Mouse (Mus musculus): ENCODE measurements around the gene Polr3e. TPM values are rescaled to one million over a fixed set of nuclear protein-coding genes. Genes with fewer than 3 reads are reported as not detected.
"Not testable (repeated sequence)": the region's sequence is repeated elsewhere in the genome, so short reads cannot be mapped to it uniquely, and the experiment has no call there.

Gene Polr3e
- polyA plus RNA-seq, 1 experiment from 2014 or later = 36.9 TPM

DNA sequence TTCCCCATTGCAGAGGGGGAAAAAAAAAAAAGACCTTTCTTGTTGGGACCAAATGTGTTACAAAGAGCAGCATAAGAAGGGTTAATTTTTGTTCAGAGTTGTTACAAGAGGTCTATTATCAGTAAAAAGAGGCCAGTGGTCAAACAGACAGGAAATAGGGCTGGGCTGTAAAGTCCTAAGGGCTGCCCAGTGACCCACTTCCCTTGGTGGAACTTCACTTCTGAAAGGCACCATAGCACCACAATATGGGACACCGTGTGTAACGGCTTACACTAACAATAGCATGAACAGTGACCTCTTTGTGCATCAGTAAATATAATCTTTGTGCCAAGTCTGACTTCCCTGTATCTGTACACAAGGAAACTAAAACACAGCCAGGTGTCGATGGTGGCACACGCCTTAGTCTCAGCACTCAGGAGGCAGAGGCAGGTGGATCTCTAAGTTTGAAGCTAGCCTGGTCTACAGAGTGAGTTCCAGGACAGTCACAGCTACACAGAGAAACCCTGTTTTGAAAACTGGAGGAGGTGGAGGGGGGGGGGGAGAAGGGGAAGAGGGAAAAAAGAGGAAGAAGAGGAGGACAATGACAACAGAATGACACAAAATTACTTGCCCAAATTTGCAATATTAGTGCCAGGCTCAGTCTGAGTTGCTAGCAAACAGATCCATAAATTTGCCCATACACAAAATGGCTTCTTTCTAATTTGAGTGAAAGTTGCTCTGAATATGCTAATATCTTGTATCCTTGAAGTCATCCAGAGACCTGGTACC lies 33.8 kb upstream of the Polr3e start:
- Histone ChIP-seq H3K4me3 (no peak overlapping the region), H3K9me3 (no peaks in the 10 kb centered on the region), H3K36me3 (peaks cover 40% of the 10 kb centered on the region), H3K4me1 (peaks cover 14% of the 10 kb centered on the region), H3K27ac (no peak overlapping the region), H3K27me3 (ENCODE audit: insufficient read depth, poor library complexity, severe bottlenecking) (no peaks in the 10 kb centered on the region)
- DNase-seq (ENCODE audit: low spot score) = no peak
- 79% methylated on average over 4 of the region's 4 CpGs for WGBS

DNA sequence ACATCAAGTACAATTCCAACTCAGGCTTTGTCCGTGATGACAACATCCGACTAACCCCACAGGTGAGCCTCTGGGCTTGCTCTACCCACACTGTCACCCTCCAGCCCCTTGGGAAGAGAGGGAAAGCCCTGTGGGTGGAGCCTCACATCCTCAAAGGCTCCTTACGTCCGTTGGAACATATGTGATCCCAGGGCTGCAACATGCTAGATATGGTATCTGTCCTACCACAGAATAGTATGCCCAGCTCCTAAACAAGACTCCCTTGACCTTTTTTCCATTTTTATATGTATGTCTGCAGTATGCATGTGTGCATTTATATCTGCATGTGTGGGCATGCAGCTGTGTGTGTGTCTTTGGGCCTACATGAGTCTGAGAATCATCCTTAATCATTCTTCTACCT lies 32.8 kb upstream of the Polr3e start:
- DNase-seq (ENCODE audit: low spot score) = no peak
- 86% methylated on average over 4 of the region's 4 CpGs for WGBS
- Histone ChIP-seq H3K4me1 (peaks cover 11% of the 10 kb centered on the region), H3K27ac (no peak overlapping the region), H3K36me3 (peaks cover 46% of the 10 kb centered on the region), H3K4me3 (no peak overlapping the region), H3K9me3 (no peaks in the 10 kb centered on the region), H3K27me3 (ENCODE audit: insufficient read depth, poor library complexity, severe bottlenecking) (no peaks in the 10 kb centered on the region)

DNA sequence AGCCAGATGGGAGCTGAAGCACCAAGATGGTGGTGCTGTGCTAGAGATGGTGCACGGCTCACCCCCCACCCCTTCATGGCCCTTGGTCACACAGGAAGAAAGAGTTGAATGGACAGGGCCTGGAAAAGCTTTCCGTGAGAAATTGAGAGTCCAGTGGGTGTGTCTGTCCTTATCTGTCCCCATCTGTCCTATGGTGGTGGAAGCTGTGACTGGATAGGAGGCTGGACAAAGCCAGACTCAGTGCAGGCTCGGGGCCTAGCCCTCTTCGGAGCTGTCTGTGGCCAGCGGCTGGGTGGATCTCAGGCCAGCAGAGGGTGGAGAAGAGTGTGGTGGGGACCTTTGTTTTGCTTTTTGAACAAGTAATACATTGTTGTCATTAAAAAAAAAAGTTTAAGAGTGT lies 24.4 kb upstream of the Polr3e start:
- DNase-seq (ENCODE audit: low spot score) = no peak
- WGBS = 76% methylated on average over 5 of the region's 5 CpGs
- Histone ChIP-seq H3K9me3 (no peaks in the 10 kb centered on the region), H3K4me3 (no peak overlapping the region), H3K4me1 (peaks cover 3% of the 10 kb centered on the region; the same call in 1 of the 2 replicates), H3K36me3 (peaks cover 16% of the 10 kb centered on the region), H3K27me3 (ENCODE audit: insufficient read depth, poor library complexity, severe bottlenecking) (no peaks in the 10 kb centered on the region), H3K27ac (no peak overlapping the region)

DNA sequence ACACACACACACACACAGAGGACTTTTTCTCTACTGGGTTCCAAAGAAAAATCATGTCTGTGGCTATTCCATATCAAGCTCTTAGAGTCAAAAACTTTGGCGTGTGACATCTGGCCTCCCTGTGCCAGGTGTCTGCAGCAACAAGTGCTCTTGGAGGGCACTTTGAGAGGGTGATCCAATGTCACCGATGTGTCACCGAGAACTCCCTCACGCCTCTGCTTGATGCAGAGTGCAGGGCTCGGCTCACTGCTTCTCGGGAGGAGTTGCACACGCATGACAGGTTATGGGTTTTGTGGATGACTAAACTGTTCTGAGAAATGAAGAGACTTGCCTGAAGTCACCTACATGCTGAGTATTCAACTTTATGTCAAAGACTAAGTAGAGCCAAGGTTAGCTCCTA lies 20.5 kb upstream of the Polr3e start:
- Histone ChIP-seq H3K27ac (no peak overlapping the region), H3K9me3 (no peaks in the 10 kb centered on the region), H3K4me1 (peaks cover 7% of the 10 kb centered on the region), H3K27me3 (ENCODE audit: insufficient read depth, poor library complexity, severe bottlenecking) (no peaks in the 10 kb centered on the region), H3K4me3 (no peak overlapping the region), H3K36me3 (peaks cover 10% of the 10 kb centered on the region; the same call in 1 of the 2 replicates)
- 80% methylated on average over 7 of the region's 7 CpGs for WGBS
- no peak for DNase-seq (ENCODE audit: low spot score)

DNA sequence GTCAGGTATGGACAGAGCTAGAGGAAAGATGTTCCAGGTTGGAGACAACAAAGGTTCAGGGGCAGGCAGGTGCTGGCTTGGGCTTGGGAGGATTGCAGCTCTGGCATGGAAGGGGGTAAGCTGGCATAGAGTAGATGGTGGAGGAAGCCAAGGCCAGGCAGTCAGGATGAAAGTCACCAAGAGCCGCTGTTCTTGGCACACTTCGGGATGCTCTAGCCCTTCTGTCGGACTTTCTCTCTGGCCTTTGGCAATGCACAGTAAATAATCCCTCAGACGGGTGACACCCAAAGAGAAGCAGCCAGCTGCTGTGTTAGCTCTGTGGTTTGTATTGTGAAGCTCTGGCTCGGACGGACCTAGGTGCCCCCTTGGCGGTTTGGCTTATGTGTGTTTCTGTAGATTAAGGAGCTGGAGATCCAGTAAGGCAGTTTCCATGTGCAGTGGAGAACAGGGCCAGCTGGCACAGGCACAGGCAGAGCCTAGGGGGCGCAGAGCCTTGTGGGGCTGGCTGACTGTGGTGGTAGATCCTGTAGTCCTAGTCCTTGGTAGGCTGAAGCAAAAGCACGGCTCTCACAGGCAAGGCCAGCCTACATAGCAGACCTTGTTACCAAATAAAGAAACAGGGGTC lies 19.7 kb upstream of the Polr3e start:
- Histone ChIP-seq H3K4me1 (peaks cover 7% of the 10 kb centered on the region), H3K4me3 (no peak overlapping the region), H3K9me3 (no peaks in the 10 kb centered on the region), H3K36me3 (peaks cover 10% of the 10 kb centered on the region; the same call in 1 of the 2 replicates), H3K27me3 (ENCODE audit: insufficient read depth, poor library complexity, severe bottlenecking) (no peaks in the 10 kb centered on the region), H3K27ac (no peak overlapping the region; the same call in 1 of the 2 replicates)
- DNase-seq (ENCODE audit: low spot score) = no peak
- WGBS = 83% methylated on average over 9 of the region's 9 CpGs

DNA sequence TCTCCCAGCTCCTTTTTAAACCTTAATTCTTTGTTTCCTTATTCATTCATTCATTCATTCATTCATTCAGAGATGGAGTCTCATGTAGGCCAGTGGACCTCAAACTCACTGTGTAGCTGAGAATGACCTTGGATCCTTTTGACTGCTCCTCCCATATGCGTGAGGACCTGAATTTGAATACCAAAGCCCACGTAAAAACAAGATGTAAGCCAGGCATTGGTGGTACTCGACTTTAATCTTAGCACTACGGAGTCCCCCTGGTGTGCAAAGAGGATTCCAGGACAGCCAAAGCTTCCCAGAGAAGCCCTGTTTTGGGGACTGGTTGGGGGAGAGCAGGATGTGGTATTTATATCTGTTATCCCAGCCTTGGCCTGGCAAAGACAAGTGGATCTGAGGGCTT lies 17.4 kb upstream of the Polr3e start:
- H3K27me3 ChIP-seq (ENCODE audit: insufficient read depth, poor library complexity, severe bottlenecking) = no peaks in the 10 kb centered on the region
- peaks cover 13% of the 10 kb centered on the region; the same call in 1 of the 2 replicates for H3K36me3 ChIP-seq
- H3K4me3 ChIP-seq = no peak overlapping the region
- H3K27ac ChIP-seq = no peak overlapping the region
- 56% methylated on average over 4 of the region's 4 CpGs for WGBS
- peaks cover 10% of the 10 kb centered on the region for H3K4me1 ChIP-seq
- no peak for DNase-seq (ENCODE audit: low spot score)
- no peaks in the 10 kb centered on the region for H3K9me3 ChIP-seq

DNA sequence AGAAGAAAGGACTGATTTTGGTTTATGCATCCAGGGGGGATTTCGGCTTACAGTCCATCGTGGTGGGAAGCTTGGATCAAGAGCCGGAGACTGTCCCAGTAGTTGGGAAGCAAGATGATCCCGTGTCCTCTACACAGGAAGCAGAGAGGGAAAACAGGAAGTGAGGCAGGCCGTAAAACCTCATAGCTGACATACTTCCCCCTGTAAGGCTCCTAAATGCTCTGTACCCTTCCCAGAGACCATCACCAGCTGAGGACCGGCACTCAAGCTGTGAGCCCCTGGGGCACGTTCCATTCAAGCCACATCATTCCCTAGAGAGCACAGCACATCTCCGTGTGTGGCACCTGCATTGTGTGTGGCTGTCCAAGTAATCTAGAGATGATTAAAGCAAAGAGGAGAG lies 15.8 kb upstream of the Polr3e start:
- peaks cover 14% of the 10 kb centered on the region for H3K4me1 ChIP-seq
- no peak overlapping the region for H3K4me3 ChIP-seq
- no peaks in the 10 kb centered on the region for H3K9me3 ChIP-seq
- peaks cover 13% of the 10 kb centered on the region; the same call in 1 of the 2 replicates for H3K36me3 ChIP-seq
- DNase-seq (ENCODE audit: low spot score) = no peak
- H3K27ac ChIP-seq = peak overlapping the region; percentile 49
- WGBS = 54% methylated on average over 8 of the region's 8 CpGs
- H3K27me3 ChIP-seq (ENCODE audit: insufficient read depth, poor library complexity, severe bottlenecking) = no peaks in the 10 kb centered on the region

DNA sequence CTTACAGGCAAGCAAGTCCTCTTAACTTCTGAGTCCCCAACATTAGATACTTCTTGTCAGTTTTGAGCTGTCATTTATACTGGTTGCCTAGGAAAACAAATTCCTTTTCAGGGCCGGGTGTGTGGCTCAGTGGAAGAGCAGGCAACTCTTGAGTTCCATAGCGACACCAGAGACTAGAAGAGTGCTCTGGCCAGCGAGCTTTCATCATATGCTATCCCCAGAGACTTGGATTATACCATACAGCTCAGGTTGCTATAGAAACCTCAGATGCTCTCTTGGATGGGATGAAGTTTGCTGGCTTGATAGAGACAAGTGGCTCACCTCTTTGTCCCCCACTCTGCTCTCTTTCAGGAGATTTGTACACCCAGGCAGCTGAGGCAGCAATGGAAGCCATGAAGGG lies 14.6 kb upstream of the Polr3e start:
- Histone ChIP-seq H3K36me3 (peaks cover 13% of the 10 kb centered on the region; the same call in 1 of the 2 replicates), H3K4me1 (peaks cover 12% of the 10 kb centered on the region), H3K27ac (no peak overlapping the region), H3K27me3 (ENCODE audit: insufficient read depth, poor library complexity, severe bottlenecking) (no peaks in the 10 kb centered on the region), H3K4me3 (no peak overlapping the region), H3K9me3 (no peaks in the 10 kb centered on the region)
- WGBS = 49% methylated on average over 3 of the region's 3 CpGs
- DNase-seq (ENCODE audit: low spot score) = no peak

DNA sequence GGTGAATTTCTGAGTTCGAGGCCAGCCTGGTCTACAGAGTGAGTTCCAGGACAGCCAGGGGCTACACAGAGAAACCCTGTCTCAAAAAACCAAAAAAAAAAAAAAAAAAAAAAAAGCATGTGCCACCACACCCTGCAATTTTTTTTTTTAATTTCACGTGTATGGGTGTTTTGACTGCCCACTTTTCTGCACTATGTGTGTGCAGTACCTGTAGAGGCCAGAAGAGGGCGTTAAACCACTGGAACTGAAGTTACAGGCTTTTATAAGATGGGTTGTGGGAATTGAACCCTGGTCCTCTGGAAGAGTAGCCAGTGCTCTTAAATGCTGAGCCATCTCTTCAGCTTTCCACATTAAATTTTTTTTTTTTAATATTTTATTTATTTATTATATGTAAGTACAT lies 7.4 kb upstream of the Polr3e start:
- H3K4me1 ChIP-seq; H3K27ac ChIP-seq; H3K36me3 ChIP-seq; H3K27me3 ChIP-seq (ENCODE audit: insufficient read depth, poor library complexity, severe bottlenecking); H3K4me3 ChIP-seq; DNase-seq (ENCODE audit: low spot score); H3K9me3 ChIP-seq: not testable (repeated sequence)
- WGBS = 67% methylated on average over 3 of the region's 3 CpGs

DNA sequence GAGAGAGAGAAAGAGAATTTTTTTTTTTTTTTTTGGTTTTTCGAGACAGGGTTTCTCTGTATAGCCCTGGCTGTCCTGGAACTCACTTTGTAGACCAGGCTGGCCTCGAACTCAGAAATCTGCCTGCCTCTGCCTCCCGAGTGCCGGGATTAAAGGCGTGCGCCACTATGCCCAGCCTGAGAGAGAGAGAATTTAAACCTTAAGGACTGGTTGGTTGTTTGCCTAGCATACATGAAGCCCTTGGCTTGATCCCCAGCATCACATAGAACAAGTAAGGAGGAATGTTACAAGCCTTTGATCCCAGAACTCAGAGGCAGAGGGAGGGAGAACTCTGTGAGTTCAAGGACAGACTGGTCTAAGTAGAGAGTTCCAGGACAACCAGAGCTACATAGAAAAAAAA lies 6.3 kb upstream of the Polr3e start:
- not testable (repeated sequence) for H3K9me3 ChIP-seq; H3K27ac ChIP-seq; H3K4me1 ChIP-seq; H3K36me3 ChIP-seq; H3K27me3 ChIP-seq (ENCODE audit: insufficient read depth, poor library complexity, severe bottlenecking); H3K4me3 ChIP-seq; DNase-seq (ENCODE audit: low spot score)
- WGBS = 92% methylated on average over 6 of the region's 6 CpGs

DNA sequence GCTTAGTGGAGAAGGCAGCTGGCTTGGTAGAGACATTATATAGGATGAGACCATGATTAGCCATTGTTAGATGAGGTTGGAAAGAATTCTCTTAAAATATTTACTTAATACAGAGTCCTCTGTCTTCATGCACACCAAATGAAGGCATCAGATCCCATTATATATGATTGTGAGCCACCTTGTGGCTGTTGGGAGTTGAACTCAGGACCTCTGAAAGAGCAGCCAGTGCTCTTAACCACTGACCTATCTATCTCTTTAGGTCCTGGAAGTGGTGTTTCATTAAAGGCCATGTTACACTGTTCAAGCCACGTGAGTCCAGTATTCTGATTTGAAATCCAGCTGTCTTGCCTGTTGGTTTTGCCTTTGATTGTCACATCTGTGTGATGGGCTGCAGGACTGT lies 4.2 kb upstream of the Polr3e start:
- Histone ChIP-seq H3K27ac (no peak overlapping the region), H3K9me3 (no peaks in the 10 kb centered on the region), H3K36me3 (no peaks in the 10 kb centered on the region), H3K27me3 (ENCODE audit: insufficient read depth, poor library complexity, severe bottlenecking) (no peaks in the 10 kb centered on the region), H3K4me1 (peaks cover 1% of the 10 kb centered on the region; the same call in 1 of the 2 replicates), H3K4me3 (no peak overlapping the region)
- 34% methylated on average over 1 of the region's 1 CpGs for WGBS
- no peak for DNase-seq (ENCODE audit: low spot score)

DNA sequence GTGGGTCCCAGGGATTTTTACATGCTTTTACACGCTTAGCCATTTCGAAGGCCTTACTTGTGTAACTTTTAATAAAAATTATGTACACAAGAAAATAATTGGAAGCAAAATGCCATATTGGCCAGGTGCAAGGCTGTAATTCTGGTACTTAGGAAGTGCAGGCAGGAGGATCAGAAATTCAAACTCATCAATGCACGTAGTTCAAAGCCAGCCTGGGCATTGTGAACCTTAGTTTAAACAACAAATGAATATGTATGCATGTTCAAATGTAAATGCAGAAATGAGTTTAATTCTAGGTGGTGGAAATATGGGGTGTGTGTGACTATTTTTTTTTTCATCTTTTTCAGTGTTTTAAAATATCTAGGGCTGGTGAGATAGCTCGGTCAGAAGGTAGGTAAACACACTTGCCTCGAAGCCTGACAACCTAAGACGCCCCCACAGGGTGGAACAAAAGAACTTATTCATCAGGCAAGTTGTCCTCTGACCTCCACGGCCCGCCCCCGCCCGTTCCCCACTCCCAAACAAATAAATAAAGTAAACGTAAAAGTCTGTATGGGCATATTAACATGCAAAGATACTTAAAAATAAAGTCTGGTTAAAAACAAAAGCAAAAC lies 1.2 kb upstream of the Polr3e start:
- no peaks in the 10 kb centered on the region for H3K27me3 ChIP-seq (ENCODE audit: insufficient read depth, poor library complexity, severe bottlenecking)
- WGBS = 38% methylated on average over 11 of the region's 11 CpGs
- H3K4me1 ChIP-seq = peaks cover 8% of the 10 kb centered on the region; the same call in 1 of the 2 replicates
- DNase-seq (ENCODE audit: low spot score) = no peak
- no peak overlapping the region for H3K27ac ChIP-seq
- H3K36me3 ChIP-seq = no peaks in the 10 kb centered on the region
- H3K9me3 ChIP-seq = no peaks in the 10 kb centered on the region
- H3K4me3 ChIP-seq = peak overlapping the region; percentile 100

DNA sequence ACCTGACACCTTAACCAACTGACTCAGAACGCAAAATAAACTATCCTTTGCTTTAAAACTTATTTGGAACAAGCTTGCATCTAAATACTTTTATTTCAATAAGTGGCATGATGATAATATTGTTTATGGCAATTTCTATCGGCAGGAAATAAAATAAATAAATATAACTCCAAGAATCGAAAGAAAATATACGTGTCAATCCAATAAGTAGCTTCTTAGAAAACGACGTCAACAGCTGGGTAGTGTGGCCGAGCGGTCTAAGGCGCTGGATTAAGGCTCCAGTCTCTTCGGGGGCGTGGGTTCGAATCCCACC lies 309 bp upstream of the Polr3e start:
- peak overlapping the region; percentile 97; the same call in 1 of the 2 replicates for H3K27ac ChIP-seq
- no peak for DNase-seq (ENCODE audit: low spot score)
- WGBS = 10% methylated on average over 12 of the region's 12 CpGs

More for the DNA sequence above, 309 bp upstream of the Polr3e start:
- peaks cover under 1% of the 10 kb centered on the region; the same call in 1 of the 2 replicates for H3K36me3 ChIP-seq
- no peaks in the 10 kb centered on the region for H3K9me3 ChIP-seq
- H3K27me3 ChIP-seq (ENCODE audit: insufficient read depth, poor library complexity, severe bottlenecking) = no peaks in the 10 kb centered on the region
- H3K4me3 ChIP-seq = peak overlapping the region; percentile 100
- H3K4me1 ChIP-seq = peaks cover 8% of the 10 kb centered on the region; the same call in 1 of the 2 replicates
